Mouse (Mus musculus): Measurements from ENCODE around the gene A630076J17Rik.

The A630076J17Rik gene

GRCm38 (mm10) chr3:107230527-107230926, at the start of gene A630076J17Rik:
A630076J17Rik (plus strand) TSS chr3:107230614.
- DNase-seq (ENCODE audit: low spot score) = no peak

- no peak for DNase-seq (ENCODE audit: low spot score)
Measured at GRCm38 (mm10) chr3:107180860-107181259, 49.6 kb upstream of the A630076J17Rik start.

- no peak for DNase-seq (ENCODE audit: low spot score)
Measured at GRCm38 (mm10) chr3:107182756-107183155, 47.7 kb upstream of the A630076J17Rik start, which contains the start of gene Kcna10. Kcna10 (plus strand) TSS chr3:107183056.

- no peak for DNase-seq (ENCODE audit: low spot score)
Measured at GRCm38 (mm10) chr3:107183178-107183577, 47.2 kb upstream of the A630076J17Rik start.

GRCm38 (mm10) chr3:107185597-107185996, 44.8 kb upstream of the A630076J17Rik start:
- DNase-seq (ENCODE audit: low spot score) = no peak

GRCm38 (mm10) chr3:107187022-107187421, 43.4 kb upstream of the A630076J17Rik start:
- no peak for DNase-seq (ENCODE audit: low spot score)

GRCm38 (mm10) chr3:107188226-107188899, 42.1 kb upstream of the A630076J17Rik start:
- DNase-seq (ENCODE audit: low spot score) = no peak

GRCm38 (mm10) chr3:107201310-107202180, 28.9 kb upstream of the A630076J17Rik start:
- no peak for DNase-seq (ENCODE audit: low spot score)

GRCm38 (mm10) chr3:107204413-107204812, 26.0 kb upstream of the A630076J17Rik start:
- DNase-seq (ENCODE audit: low spot score) = no peak

- DNase-seq (ENCODE audit: low spot score) = no peak
Measured at GRCm38 (mm10) chr3:107205170-107205569, 25.2 kb upstream of the A630076J17Rik start.

GRCm38 (mm10) chr3:107205994-107206393, 24.4 kb upstream of the A630076J17Rik start:
- DNase-seq (ENCODE audit: low spot score) = peak; percentile 60

GRCm38 (mm10) chr3:107206490-107207150, 23.8 kb upstream of the A630076J17Rik start:
- no peak for DNase-seq (ENCODE audit: low spot score)

GRCm38 (mm10) chr3:107207625-107208253, 22.7 kb upstream of the A630076J17Rik start:
- no peak for DNase-seq (ENCODE audit: low spot score)

GRCm38 (mm10) chr3:107214606-107215005, 15.8 kb upstream of the A630076J17Rik start:
- no peak for DNase-seq (ENCODE audit: low spot score)

GRCm38 (mm10) chr3:107216400-107217100, 13.9 kb upstream of the A630076J17Rik start:
- no peak for DNase-seq (ENCODE audit: low spot score)

- no peak for DNase-seq (ENCODE audit: low spot score)
Measured at GRCm38 (mm10) chr3:107217101-107217480, 13.3 kb upstream of the A630076J17Rik start.

GRCm38 (mm10) chr3:107218572-107218971, 11.8 kb upstream of the A630076J17Rik start:
- no peak for DNase-seq (ENCODE audit: low spot score)

GRCm38 (mm10) chr3:107221608-107222007, 8.8 kb upstream of the A630076J17Rik start, which contains the start of gene Cym:
Cym (minus strand) TSS chr3:107221732.
- DNase-seq (ENCODE audit: low spot score) = no peak

GRCm38 (mm10) chr3:107223230-107223629, 7.2 kb upstream of the A630076J17Rik start:
- no peak for DNase-seq (ENCODE audit: low spot score)

- DNase-seq (ENCODE audit: low spot score) = no peak
Measured at GRCm38 (mm10) chr3:107225820-107226219, 4.6 kb upstream of the A630076J17Rik start.

- DNase-seq (ENCODE audit: low spot score) = no peak
Measured at GRCm38 (mm10) chr3:107229221-107229620, 1.2 kb upstream of the A630076J17Rik start.
